Mouse (Mus musculus) thymus, postnatal 10 days (tissue): ENCODE results near the gene Fbxw9.

Experiments
- DNase-seq, 2 experiments: peaks; one replicate each; pipeline ENCODE4 v3.0.0; 2021; ENCODE audit warnings: low spot score in 2 of 2

The Fbxw9 gene

GRCm38 (mm10) chr8:85059879-85060616 lies at the start of gene Fbxw9:
TSS of gene Fbxw9 (plus strand) at chr8:85060055.
- peak; percentile 80 for DNase-seq

- DNase-seq = no peak
Measured at GRCm38 (mm10) chr8:85011242-85011641, 48.6 kb upstream of the Fbxw9 start.

GRCm38 (mm10) chr8:85013230-85013840 lies 46.5 kb upstream of the Fbxw9 start:
- DNase-seq = peak; percentile 72 to 86

- DNase-seq = no peak
Measured at GRCm38 (mm10) chr8:85014431-85014830, 45.4 kb upstream of the Fbxw9 start, which contains the start of gene Best2. TSS of gene Best2 (minus strand) at chr8:85014531.

- DNase-seq = no peak
Measured at GRCm38 (mm10) chr8:85016724-85017123, 43.1 kb upstream of the Fbxw9 start.

- no peak for DNase-seq
Measured at GRCm38 (mm10) chr8:85017209-85017608, 42.6 kb upstream of the Fbxw9 start.

- no peak for DNase-seq
Measured at GRCm38 (mm10) chr8:85021514-85022055, 38.3 kb upstream of the Fbxw9 start.

GRCm38 (mm10) chr8:85023846-85024245 lies 36.0 kb upstream of the Fbxw9 start:
- DNase-seq = no peak

GRCm38 (mm10) chr8:85025098-85025932 lies 34.5 kb upstream of the Fbxw9 start, which contains the start of gene Asna1:
TSS of gene Asna1 (minus strand) at chr8:85025281.
- DNase-seq = peak; percentile 73 to 78

GRCm38 (mm10) chr8:85026670-85027515 lies 33.0 kb upstream of the Fbxw9 start, which contains the start of gene Trir:
TSS of gene Trir (plus strand) at chr8:85026823.
- peak; percentile 89 for DNase-seq

GRCm38 (mm10) chr8:85027516-85027855 lies 32.4 kb upstream of the Fbxw9 start:
- no peak for DNase-seq

- no peak for DNase-seq
Measured at GRCm38 (mm10) chr8:85027922-85028321, 31.9 kb upstream of the Fbxw9 start.

- no peak for DNase-seq
Measured at GRCm38 (mm10) chr8:85029271-85029670, 30.6 kb upstream of the Fbxw9 start.

- DNase-seq = no peak
Measured at GRCm38 (mm10) chr8:85032622-85033311, 27.1 kb upstream of the Fbxw9 start.

GRCm38 (mm10) chr8:85033867-85034266 lies 26.0 kb upstream of the Fbxw9 start:
- DNase-seq = no peak

- DNase-seq = peak; percentile 78 to 84
Measured at GRCm38 (mm10) chr8:85034764-85035163, 25.1 kb upstream of the Fbxw9 start.

- no peak for DNase-seq
Measured at GRCm38 (mm10) chr8:85035165-85035727, 24.6 kb upstream of the Fbxw9 start.

GRCm38 (mm10) chr8:85035728-85036310 lies 24.0 kb upstream of the Fbxw9 start:
- peak; percentile 24 to 27 for DNase-seq

GRCm38 (mm10) chr8:85036381-85036717 lies 23.5 kb upstream of the Fbxw9 start:
- no peak for DNase-seq
